In the genomic region with DNA sequence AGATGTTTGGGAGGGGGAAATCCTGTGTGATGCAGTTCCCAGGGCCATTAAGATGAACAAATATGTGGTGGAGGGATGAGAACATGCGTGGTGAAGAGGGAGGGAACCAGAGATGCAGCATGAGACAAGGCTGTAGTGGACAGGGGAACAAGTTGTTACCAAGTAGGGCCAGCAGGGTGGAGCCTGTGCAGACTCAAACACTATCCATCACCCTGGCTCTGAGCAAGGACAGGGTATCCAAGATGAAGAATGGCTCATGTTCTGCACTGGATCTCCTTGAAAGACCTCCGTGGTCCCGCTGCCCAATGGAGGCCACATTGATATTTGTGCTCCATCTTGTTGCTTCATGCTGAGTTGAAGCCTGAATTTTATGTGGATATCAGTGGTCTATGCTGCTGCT, we compare ENCODE assay signal across 25 mouse cellular contexts. TPM values are rescaled to one million over a fixed set of nuclear protein-coding genes. Genes with fewer than 3 reads are reported as not detected.
DNase-seq lines count a peak whose midpoint lies in the region; ATAC-seq lines count a peak whose summit lies in the region.
"Had no signal": no experiment of that assay in that cellular context is flagged by ENCODE, and none has a peak within 500 bp of the region (broad histone marks: within the 10 kb centered on the region; RNA-seq: fewer than 3 reads in every experiment).

No protein-coding gene starts in this region.

- DNase-seq in forebrain, embryonic 11.5 days (ENCODE audit: low spot score), result peak; percentile 27
- peak; percentile 59 for DNase-seq in heart, adult 11 months
- DNase-seq in heart, postnatal 10 days, result no peak
- peak; percentile 1 for DNase-seq in urinary bladder, postnatal 25 days (ENCODE audit: low spot score)
- no peak for DNase-seq in urinary bladder, postnatal 14 days (ENCODE audit: low spot score)
- DNase-seq: adrenal gland, adult 8-10 months; adrenal gland, postnatal 14 days; adrenal gland, postnatal 36 days; B cell, adult 2 months; cerebellum, adult 11-12 months; cerebellum, adult 8-10 months; cerebellum, adult 9-11 months; cerebellum, postnatal 14 days; cerebellum, postnatal 36 days; embryo, embryonic 11 days; forebrain, postnatal 0 days had no signal

- H3K9ac ChIP-seq in forebrain, embryonic 11.5 days (ENCODE audit: low read length), result no peak overlapping the region
- H3K9ac ChIP-seq in forebrain, embryonic 13.5 days, result no peak overlapping the region
- H3K9ac ChIP-seq: embryonic facial prominence, embryonic 12.5 days; forebrain, embryonic 12.5 days; forebrain, embryonic 15.5 days; forebrain, postnatal 0 days had no signal

- no peak overlapping the region for H3K4me2 ChIP-seq in forebrain, embryonic 11.5 days (ENCODE audit: low read depth, low read length, severe bottlenecking)
- H3K4me2 ChIP-seq in forebrain, embryonic 13.5 days, result no peak overlapping the region
- H3K4me2 ChIP-seq: embryonic facial prominence, embryonic 12.5 days; forebrain, embryonic 12.5 days; forebrain, embryonic 15.5 days had no signal

- no peak overlapping the region for H3K4me3 ChIP-seq in forebrain, embryonic 11.5 days (ENCODE audit: low read depth, low read length)
- no peak overlapping the region for H3K4me3 ChIP-seq in forebrain, embryonic 13.5 days
- H3K4me3 ChIP-seq: embryonic facial prominence, embryonic 12.5 days; forebrain, embryonic 12.5 days; forebrain, embryonic 15.5 days had no signal

- no peaks in the 10 kb centered on the region for H3K36me3 ChIP-seq in forebrain, embryonic 11.5 days (ENCODE audit: control insufficient read depth, insufficient read depth, low read length)
- H3K36me3 ChIP-seq in forebrain, embryonic 13.5 days (ENCODE audit: poor library complexity, severe bottlenecking), result no peaks in the 10 kb centered on the region
- H3K36me3 ChIP-seq: embryonic facial prominence, embryonic 12.5 days; forebrain, embryonic 12.5 days; forebrain, embryonic 15.5 days; G1E had no signal

- no peaks in the 10 kb centered on the region for H3K27me3 ChIP-seq in forebrain, embryonic 11.5 days (ENCODE audit: control insufficient read depth, insufficient read depth, low read length)
- H3K27me3 ChIP-seq in forebrain, embryonic 13.5 days, result no peaks in the 10 kb centered on the region
- H3K27me3 ChIP-seq: CH12.LX; embryonic facial prominence, embryonic 12.5 days; forebrain, embryonic 12.5 days; forebrain, embryonic 15.5 days; Patski had no signal

- no peaks in the 10 kb centered on the region for H3K4me1 ChIP-seq in forebrain, embryonic 11.5 days (replicated peaks; ENCODE audit: control insufficient read depth, insufficient read depth, low read length)
- H3K4me1 ChIP-seq in forebrain, embryonic 13.5 days, result no peaks in the 10 kb centered on the region
- H3K4me1 ChIP-seq: embryonic facial prominence, embryonic 12.5 days; forebrain, embryonic 12.5 days; forebrain, embryonic 15.5 days had no signal

- intact Hi-C loops in heart, postnatal 10 days (cut with DNase I), result no loop called here

- ATAC-seq in forebrain, embryonic 11.5 days (replicated peaks; ENCODE audit: low FRiP score), result no peak
- no peak for ATAC-seq in forebrain, embryonic 13.5 days
- ATAC-seq: activated CD4-positive, CD25-positive, alpha-beta regulatory T cell, adult 4 months; CD4-positive, CD25-positive, alpha-beta regulatory T cell, adult 4 months; forebrain, embryonic 15.5 days; forebrain, postnatal 0 days; Patski had no signal

- no peak overlapping the region for H3K27ac ChIP-seq in forebrain, embryonic 11.5 days (ENCODE audit: low read depth, low read length)
- no peak overlapping the region for H3K27ac ChIP-seq in forebrain, embryonic 13.5 days
- H3K27ac ChIP-seq: embryonic facial prominence, embryonic 12.5 days; forebrain, embryonic 12.5 days; forebrain, embryonic 15.5 days had no signal

- H3K9me3 ChIP-seq in forebrain, embryonic 11.5 days (ENCODE audit: control insufficient read depth, low read length), result no peaks in the 10 kb centered on the region; the same call in 1 of the 2 replicates
- peaks cover 10% of the 10 kb centered on the region for H3K9me3 ChIP-seq in forebrain, embryonic 13.5 days (replicated peaks)

- WGBS in forebrain, embryonic 11.5 days, result 90% methylated on average over 3 of the region's 3 CpGs
- 90% methylated on average over 3 of the region's 3 CpGs for WGBS in forebrain, embryonic 13.5 days

RNA-seq across cellular contexts. Expression of a gene that starts 24.5 kb away (rescaled TPM):
- 1.0 and 1.2 TPM in 2 replicates for polyA plus RNA-seq in forebrain, embryonic 11.5 days (2014; fragmentation: Nextera tagmentation; extraction: Ambion mirVana)
- 0.81 and 0.87 TPM in 2 replicates for polyA plus RNA-seq in forebrain, embryonic 13.5 days (2015; fragmentation: Nextera tagmentation; extraction: Ambion mirVana)
- total RNA-seq in heart, postnatal 10 days (2021), result not detected
- total RNA-seq: adrenal gland, postnatal 14 days had no signal
- polyA plus RNA-seq: CD4-positive, CD25-positive, alpha-beta regulatory T cell, adult 4 months had no signal

RNA-seq across cellular contexts. Expression of a gene that starts 42.5 kb away (rescaled TPM):
- polyA plus RNA-seq in forebrain, embryonic 11.5 days (2014; fragmentation: Nextera tagmentation; extraction: Ambion mirVana), result 97.0 and 108 TPM in 2 replicates
- polyA plus RNA-seq in forebrain, embryonic 13.5 days (2015; fragmentation: Nextera tagmentation; extraction: Ambion mirVana), result 91.4 and 107 TPM in 2 replicates
- total RNA-seq in heart, postnatal 10 days (2021), result 100 to 1,000 TPM in 1 of 2 experiments, 10 to 100 TPM in 1; 92.1 to 104 TPM

RNA-seq across cellular contexts. Expression of a gene that starts 45.0 kb away (rescaled TPM):
- polyA plus RNA-seq in forebrain, embryonic 11.5 days (2014; fragmentation: Nextera tagmentation; extraction: Ambion mirVana), result 83.6 and 84.0 TPM in 2 replicates
- polyA plus RNA-seq in forebrain, embryonic 13.5 days (2015; fragmentation: Nextera tagmentation; extraction: Ambion mirVana), result 46.2 and 50.3 TPM in 2 replicates
- total RNA-seq in heart, postnatal 10 days (2021), result 1 to 10 TPM; 5.6 to 6.1 TPM

RNA-seq across cellular contexts. Expression of a gene that starts 45.8 kb away (rescaled TPM):
- 0.35 and 0.37 TPM in 2 replicates for polyA plus RNA-seq in forebrain, embryonic 11.5 days (2014; fragmentation: Nextera tagmentation; extraction: Ambion mirVana)
- 1.3 TPM in 2 replicates for polyA plus RNA-seq in forebrain, embryonic 13.5 days (2015; fragmentation: Nextera tagmentation; extraction: Ambion mirVana)
- 1 to 10 TPM; 1.3 TPM for total RNA-seq in heart, postnatal 10 days (2021)

RNA-seq across cellular contexts. Expression of a gene that starts 48.3 kb away (rescaled TPM):
- 2.0 and 2.3 TPM in 2 replicates for polyA plus RNA-seq in forebrain, embryonic 11.5 days (2014; fragmentation: Nextera tagmentation; extraction: Ambion mirVana)
- polyA plus RNA-seq in forebrain, embryonic 13.5 days (2015; fragmentation: Nextera tagmentation; extraction: Ambion mirVana), result 6.2 and 7.6 TPM in 2 replicates
- total RNA-seq in heart, postnatal 10 days (2021), result 1 to 10 TPM; 6.1 to 8.2 TPM
- polyA plus RNA-seq: G1E had no signal

Comparison
In these comparisons a context has a peak if more than half of its experiments do, and no peak if none do; other contexts are left out.
1. DNase-seq: peak in forebrain, embryonic 11.5 days (single experiment), heart, adult 11 months (single experiment) and urinary bladder, postnatal 25 days (single experiment); none in heart, postnatal 10 days (0 of 2) and urinary bladder, postnatal 14 days (single experiment).